Mouse (Mus musculus): ENCODE measurements around the gene Nlgn2.

DNA sequence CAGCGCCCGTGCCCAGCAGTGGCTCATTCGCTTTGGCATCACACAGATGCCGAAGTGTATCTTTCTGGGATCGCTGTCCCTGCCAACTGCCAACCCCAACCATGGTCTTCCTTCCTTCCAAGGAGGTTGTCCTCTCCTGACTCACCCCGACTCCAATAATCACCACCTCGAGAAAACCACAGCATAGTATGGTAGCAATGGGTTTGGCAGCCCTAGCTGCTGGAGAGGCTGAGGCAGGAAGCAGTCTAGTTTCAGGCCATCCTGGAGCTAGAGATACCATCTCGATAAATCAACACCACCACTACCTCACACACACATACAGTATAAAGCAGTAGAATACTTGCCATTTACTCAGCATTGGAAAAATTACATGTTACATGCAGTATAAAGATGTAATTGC is 18.7 kb downstream of the Nlgn2 start:
- TF ChIP-seq CTCF (IDR thresholded peaks at IDR 0.05; ENCODE audit: low read depth): no peak
- no peak for TF ChIP-seq EP300 (optimal IDR thresholded peaks at IDR 0.05)
